Mouse (Mus musculus) ovary, postnatal 10 days (tissue): ENCODE data around the gene Rtn2.

Experiments used
- DNase-seq: peaks from one replicate; pipeline ENCODE4 v3.0.0; 2022; ENCODE audit warnings: low spot score

The Rtn2 gene

DNA sequence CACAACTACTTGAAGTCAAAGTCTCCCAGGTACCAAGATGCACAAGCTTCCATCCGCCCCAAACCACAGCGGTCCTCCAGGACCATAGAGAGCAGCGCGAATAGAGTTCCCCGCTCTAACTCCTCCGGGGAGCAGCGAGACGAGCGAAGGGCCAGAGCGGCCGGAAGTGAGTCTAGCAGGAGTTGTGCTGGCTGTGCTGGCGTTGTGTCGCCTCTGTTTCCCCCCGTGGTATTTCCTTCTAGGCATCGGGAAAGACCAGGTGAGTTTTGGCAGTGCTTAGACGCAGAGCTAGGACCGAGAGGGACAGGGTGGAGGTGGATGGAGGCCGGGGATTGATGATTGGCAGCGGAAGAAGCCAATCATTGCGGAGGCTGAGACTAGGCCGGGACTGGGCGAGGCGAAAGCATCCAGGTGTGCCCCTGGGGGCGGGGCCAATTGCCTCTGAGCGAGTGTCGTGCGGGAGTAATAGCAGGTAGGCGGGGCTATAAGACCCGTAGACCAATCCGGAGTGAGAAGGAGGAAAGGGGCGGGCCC, 62.6 kb downstream of the Rtn2 start:
- DNase-seq = peak; percentile 78
